Mouse (Mus musculus) fibroblast of lung, adult 2 months (primary cell): ENCODE measurements at regions not wholly inside any gene's neighbourhood (a gene's known extent, or its start where the extent isn't known, plus 50 kb on each side); places are given as distances from the start of the nearest gene placed in this dataset.
A peak's percentile ranks its signal among the peaks of the same experiment; 100 is the strongest.

Experiments
- DNase-seq: peaks from one replicate; pipeline ENCODE4 v3.0.0-alpha.2; 2011; ENCODE audit warnings: low read depth

DNA sequence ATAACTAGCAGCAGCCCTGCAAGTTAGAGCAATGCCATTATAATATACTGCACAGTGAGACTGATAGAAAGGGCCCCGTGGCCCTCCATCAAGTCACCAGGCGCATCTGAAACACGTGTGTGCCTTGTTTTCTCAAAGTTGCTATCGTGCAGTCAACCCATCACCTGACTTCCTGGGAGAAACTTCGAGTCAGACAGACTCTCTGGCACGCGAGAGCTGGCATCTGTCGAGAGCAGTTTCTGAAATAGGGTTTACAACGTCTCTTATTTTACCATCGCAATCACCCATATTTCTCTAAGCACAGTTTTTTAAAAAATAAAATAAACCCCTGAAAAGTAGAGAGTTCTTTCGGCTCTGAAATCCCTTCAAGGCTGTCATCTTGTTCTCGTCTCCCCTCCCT lies 169.8 kb downstream of the 3110018I06Rik start:
- no peak for DNase-seq

DNA sequence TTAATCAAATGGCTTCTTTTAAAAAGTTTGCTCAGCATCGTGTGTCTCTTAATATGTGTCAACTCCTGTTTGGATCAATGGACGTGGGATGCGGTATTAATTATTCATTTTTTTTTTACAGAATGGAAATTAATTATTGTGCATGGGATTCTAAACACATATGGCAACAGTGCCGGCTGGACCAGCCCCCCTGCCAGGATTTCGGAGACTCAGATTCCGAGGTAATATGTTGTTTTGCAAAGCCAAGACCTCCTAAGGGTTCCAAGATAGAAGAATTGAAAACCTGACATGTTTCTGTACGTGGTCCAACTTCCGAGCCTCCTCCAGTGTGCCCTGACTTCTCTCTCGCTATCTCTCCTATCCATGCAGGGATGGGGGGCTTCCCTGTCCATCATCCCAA lies 170.4 kb downstream of the 3110018I06Rik start:
- DNase-seq: no peak

DNA sequence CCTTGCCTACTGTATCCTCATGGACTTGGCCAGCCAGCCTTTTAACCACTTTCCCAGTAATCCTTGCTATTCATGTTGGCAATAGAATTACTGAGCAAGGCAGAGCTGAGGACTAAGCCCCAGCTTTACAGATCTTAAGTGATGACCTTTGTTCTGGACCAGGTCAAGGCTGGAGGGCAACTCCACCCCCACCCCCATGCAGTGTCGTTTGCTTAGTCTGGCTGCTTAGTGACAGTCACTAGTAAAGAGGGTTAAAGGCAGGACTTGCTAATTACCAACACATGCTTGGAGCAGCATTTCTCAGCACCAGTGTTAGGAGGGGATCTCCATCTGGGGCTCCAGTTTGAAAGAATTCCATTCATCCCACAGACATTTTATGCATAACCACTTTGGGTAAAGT lies 174.2 kb downstream of the 3110018I06Rik start:
- DNase-seq: no peak

DNA sequence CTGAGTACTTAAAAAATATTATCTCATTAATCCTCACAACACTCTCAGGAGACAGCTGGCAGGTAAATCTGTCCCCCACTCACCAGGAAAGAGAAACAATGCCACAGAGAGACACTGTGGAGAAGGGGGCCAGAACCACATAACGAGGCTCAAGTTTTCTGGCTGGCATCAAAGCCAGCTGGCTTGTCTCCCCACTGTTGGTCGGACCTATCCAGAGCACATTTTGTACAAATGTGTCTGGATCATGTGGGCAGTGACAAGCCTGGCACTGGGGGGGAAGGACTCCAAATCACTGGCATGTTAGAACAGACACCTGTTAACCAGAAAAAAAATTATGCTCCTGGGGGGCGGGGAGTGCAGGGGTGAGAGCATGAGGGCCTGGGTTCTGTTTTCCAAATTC lies 179.4 kb downstream of the 3110018I06Rik start:
- DNase-seq: no peak

DNA sequence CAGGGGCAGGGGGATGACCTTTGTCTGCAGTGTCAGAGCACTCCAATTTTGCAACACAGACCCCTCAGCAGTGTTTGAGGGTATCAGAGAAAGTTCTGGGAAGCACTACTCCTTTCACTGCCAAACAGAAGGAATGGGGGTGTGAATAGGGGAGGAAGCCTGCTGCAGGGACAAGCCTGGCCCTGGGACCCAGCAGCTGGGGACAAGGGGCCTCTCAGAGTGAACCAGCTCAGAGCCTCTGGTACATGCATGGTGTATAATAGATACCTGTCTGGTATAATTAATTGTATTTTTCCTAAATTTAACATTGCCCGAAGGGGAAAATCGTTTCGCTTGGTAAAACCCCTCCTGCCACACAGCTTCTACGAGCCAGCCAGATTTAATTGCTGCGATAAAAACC lies 180.6 kb downstream of the 3110018I06Rik start:
- no peak for DNase-seq

DNA sequence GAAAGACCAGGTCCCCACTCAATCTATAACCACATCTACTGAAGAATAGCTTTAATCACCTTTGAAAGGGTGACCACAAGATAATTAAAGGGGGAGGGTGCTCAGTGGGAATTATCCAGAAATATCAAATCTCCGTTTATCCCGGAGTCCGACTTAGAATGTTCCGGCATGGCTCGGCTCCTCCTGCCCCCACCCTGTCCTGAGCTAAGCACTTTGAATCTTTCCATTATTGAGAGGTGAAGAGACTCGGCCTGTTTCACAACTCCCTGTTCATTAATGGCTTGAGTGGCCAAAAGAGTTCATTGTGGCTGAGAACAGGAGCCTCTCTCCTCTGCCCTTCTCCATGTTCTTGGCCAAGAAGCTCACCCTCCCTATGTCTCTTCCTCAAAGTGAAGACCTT lies 181.0 kb downstream of the 3110018I06Rik start:
- DNase-seq: no peak

DNA sequence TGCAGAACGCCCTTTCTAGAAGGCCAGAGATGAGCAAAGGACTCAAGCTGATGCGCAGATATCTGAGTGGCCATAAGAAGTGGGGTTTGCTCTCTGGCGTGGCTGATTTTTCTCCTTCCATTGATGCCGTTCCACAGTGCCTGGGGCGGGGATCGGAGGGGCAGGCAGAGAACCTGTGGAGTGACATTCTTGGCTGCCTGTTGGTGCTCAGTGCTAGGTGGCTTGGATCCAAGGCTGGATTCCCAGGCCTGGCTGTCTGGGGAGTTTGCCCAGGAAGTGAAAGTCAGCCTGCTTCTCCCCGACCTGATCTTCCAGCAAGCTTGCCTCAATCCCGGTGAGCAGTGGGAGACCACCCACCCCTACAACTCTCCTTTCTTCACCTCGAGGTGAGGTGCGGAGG lies 181.5 kb downstream of the 3110018I06Rik start:
- DNase-seq: no peak

DNA sequence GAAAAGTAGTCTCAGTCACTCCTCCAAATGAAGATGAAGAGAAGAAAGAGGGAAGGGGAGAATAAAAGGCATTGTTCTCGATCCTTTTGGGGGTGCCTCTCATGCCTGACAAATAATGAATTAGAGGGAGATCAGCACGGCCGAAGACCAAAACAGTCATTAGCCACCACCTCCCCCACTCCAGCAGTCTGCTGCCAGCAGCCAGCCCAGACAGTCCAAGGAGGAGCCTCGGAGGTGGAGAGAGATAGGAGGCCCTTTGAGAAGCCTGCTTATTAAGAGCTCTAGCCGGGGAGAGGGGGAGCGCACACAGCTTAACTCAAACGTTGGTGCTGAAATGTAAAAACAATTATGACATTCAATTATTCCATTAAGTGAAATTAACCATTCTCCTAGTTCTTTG lies 188.6 kb downstream of the 3110018I06Rik start:
- DNase-seq: no peak

DNA sequence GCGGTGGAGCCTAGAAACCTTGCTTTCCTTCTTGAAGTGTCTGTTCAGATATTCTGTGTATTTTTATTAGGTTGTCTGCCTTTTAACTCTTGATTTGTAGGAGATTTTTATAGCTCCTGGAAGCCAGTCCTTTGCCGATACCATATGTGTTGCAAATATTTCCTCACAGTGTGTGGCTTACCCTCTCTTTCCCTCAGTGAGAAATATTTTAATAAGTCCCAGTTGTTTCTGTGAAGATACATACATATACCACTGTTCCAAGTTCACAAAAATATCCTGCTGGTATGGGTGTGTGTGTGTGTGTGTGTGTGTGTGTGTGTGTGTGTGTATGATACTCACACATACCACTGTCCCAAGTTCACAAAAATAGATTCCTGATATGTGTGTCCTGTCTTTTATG lies 199.0 kb downstream of the 3110018I06Rik start:
- no peak for DNase-seq

DNA sequence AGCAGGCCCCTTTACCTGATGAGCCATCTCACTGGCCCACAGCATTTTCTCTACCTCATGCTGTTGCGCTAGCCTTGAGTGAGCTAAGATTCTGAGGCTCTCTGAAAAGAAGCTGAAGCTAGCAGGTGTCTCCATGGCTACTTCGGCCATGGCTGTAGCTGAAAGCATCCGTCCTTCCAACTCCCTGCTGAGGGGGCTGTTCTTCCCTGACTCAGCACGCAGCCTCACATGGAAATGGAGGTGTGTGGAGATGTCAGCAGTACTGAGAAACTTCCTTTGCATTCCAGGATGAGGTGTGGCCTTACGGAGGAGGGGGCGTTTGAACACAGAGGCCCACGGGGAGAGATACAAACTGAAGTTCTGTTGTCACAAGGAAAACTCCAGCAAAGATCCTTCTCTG lies 201.0 kb downstream of the 3110018I06Rik start:
- no peak for DNase-seq

DNA sequence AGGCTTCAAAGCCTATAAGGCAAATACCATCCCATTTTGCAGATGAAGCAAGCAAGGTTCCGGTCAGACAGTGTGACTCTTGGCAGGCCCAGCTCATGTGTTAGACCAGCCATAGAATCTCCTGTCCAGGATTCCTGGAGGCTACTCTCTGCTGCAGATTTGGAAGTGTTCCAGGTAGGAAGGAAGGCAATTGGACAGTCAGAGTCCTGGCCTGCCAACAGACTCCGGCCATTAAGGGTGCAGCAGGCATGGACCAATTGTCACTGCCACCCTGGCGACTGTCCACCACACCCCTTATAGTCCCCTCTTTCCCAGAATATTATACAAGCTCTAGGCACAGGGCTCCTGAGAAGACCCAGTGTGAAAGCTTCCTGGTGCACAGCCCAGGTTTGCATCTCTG lies 201.6 kb downstream of the 3110018I06Rik start:
- no peak for DNase-seq

DNA sequence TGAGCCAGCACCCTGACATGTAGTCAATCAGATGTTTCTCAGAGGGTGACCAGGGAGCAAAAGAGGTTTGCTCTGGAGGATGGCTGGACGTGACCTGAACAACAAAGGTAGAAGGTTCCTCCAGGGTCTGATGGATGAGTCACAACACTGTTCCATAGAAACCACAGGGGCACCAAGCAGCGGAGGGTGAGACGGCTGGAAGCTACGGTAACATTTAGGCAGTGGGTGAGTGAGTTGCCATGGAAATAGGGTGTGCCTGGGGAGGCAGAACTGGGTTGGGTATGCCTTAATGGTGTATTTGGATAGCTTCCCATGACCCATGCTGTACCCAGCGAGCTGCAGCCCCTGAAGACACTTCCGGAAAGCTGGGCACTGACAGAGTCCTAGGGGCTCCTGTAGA lies 205.3 kb downstream of the 3110018I06Rik start:
- no peak for DNase-seq

DNA sequence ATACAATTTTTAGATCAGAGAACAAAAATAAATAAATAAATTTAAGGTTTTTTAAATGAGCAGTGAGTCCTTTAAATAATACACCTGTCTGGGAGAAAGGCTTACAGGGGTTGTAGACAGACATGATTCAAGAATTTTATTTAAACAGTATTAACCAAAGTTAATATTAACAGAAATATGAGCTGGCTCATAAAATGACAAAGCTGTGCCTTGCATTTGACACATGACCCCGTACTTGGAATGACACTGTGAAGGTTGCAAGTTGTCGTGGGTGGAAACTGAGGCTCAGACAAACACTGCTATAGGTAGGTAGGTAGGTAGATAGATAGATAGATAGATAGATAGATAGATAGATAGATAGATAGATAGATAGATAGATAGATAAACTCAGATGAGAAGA lies 206.6 kb downstream of the 3110018I06Rik start:
- no peak for DNase-seq

DNA sequence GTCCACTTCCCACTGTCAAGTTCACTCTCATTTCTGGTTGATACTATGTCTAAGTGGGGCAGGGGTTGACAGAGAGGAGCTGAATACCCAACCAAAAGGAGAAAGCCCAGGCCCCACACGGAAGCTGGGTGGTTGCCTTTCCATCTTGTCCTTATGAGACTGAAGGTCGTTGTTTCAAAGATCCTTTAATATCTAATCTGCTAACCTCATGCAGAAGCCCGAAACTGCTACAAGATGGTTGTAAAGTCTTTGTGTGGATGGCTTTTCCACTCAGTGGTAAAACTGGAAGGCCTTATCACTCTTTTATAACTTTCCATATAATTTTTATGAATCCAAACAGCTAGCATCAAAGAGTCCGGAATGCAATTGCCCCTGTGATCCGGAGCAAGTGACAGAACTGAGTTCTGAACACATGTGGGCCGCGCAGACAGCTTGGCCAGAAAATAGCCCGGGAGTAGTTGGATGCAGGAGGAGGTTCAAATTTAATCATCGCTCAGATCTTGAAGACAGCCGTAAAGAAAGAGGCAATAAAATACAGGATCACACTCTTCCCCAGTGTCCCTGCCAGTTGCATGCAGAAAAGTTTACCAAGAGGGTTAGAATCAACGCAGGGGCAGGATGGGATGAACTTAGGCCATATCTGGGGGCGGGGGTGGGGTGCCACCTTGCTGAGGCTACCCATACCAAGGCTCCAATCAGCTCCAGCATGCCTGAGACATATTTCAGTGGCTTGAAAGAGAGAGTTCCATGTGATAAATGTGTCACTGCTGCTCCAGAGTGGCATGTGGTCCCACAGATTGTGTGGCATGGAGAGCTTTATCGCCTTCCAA lies 207.2 kb downstream of the 3110018I06Rik start:
- no peak for DNase-seq

DNA sequence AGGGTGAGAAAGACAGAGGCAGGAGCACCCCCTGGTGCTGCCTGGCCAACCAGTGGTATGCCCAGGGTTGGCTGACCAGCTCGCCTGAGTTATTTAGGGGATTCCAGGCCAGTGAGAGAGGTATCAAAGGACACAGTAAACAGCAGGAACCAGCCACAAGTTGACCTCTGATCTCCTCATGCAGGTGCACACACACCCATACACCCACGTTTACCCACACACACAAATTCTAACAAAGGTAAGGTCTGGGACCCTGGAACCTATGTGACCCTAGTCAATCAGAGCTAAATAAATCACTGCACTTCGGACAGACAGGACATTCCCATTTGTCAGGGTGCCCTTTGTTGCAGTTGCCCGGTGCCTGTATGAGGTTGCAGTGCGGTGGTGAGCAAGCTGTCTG lies 211.9 kb downstream of the 3110018I06Rik start:
- no peak for DNase-seq

DNA sequence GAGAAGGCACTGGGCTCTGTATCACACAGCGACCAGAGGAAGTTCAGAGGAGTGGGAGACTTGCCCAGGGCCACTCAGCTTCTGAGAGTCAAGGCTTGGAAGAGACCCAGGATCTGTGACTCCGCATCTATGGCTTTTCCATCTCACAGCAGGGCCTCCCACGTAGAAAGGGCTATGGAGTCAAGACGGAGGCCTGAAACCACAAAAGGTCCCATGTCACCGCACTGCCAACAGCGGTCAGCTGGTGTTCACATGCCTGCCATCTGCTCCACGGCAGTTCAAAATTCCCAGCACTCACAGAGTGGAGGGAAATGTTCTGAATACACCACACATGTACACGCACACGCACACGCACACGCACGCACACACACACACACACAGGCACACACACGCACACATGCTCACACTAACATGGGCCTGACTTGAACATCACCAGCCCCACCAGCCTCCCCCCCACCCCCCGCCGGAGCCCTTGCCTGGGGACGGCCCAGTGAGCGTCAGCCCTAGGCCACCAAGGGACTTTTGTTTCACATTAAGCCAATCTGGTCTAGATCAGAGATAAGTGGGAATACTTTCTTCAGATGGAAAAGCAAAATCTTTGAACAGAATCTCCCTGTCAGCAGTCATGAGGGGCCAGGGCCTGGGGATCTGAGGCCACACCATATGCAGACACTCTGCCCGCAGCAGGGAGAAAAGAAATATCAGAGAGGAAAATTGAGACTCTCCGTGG lies 212.6 kb downstream of the 3110018I06Rik start:
- peak; percentile 25 for DNase-seq

DNA sequence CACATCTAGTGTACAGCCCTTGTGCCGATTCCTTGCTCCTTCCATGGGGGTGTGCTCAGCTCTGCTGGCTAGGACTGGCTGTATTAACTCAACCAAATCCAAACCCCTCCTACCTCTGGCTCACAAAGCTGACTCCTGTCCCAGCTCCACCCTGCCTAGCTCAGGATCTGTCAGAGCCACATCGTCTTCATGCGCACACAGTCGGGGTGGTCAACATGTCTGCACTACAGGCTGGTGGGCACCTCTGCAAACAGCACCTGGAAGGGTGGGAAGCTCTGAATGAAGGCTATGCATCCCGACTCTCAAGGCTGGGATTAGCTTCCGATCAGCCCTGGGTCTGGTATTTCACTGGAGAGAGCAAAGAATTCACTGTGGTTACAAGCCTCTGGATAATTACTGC lies 220.4 kb downstream of the 3110018I06Rik start:
- DNase-seq: no peak

DNA sequence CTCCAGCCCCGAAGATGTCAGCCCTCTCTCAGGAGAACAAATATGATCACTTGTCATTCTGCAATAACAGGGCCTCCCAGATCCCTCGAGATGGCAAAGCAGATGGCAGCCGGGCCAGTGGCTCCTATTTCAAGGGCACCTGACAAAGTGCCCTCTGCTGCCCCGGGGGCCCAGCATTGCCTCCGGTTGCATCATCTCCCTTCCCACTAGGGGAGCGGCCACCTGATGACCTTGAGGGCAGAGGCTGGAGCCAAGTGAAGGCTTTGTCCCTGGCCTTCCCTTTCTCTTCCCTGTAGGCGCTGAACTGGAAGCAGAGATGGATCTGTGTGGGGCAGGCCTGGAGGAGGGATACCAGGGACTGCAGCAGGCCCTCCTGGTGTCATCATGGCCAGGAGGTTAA lies 222.6 kb downstream of the 3110018I06Rik start:
- DNase-seq: no peak

DNA sequence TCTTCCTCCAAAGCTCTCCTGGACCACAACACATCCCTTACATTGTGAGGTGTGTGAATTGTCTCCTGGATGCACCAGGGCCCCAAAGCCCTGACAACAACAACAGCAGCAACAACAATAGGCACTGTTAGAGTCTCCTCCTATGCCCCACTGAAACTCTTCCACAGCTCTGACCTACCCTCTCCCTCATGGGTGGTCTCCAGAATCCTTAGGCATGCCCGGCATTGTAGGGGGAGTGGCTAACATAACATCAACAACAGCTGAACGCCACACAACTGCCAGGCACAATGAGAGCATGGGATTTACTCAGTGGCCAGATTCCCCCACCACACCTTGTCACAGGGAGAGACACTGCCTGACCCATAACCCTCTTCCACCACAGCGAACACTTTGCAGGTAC lies 223.2 kb downstream of the 3110018I06Rik start:
- no peak for DNase-seq

DNA sequence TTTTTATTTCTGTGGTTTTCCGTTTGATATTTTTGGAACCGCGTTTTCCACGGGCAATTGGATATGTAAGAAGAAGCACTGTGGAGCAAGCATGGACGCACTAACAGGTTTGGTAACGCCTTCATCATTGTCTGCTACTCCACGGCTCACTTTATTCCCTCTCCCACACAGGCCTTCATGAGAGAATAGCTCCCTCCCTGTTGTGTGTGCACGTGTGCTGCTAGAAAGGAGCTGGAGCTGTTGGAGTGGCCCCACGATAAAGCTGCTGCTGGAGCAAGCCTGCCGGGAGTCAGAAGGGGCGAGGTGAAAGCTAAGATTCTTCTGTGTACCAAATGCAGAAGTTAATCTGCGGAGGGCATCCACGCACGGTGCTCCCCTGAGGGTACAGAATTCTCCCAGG lies 224.8 kb downstream of the 3110018I06Rik start:
- DNase-seq: no peak

DNA sequence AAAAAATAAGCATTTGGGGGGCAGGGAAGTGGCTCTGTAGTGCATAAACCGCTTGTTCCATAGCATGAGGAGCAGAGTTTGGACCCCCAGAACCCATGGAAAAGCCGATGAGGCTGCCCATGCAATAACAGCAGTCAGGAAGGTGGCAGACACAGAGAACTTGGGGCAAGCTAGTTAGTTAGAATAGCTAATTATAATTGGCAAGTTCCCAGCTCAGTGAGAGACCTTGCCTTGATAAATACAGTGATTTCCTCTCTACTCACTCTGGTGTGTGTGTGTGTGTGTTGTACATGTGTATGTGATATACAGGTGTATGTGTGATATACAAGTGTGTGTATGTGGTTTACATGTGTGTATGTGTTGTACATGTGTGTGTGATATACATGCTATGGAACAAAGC lies 226.4 kb downstream of the 3110018I06Rik start:
- no peak for DNase-seq

DNA sequence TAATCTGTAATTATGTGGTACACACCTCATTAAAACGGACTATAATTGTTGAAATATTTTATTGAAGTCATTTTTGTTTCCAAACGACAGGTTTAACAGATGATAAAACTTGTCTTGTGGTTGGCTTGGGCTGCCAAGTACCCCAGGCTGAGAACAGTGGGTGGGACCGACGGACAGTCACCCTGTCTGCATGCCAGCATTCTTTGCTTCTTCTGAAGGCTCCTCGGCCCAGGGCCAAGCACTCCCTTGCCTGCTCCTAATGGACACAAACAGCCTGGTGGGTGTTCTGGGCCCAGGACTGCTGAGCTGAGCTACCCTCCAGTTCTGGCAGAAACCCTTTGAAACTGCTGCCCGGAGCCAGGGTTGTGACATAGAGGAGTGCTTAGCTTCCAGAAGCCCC lies 227.4 kb downstream of the 3110018I06Rik start:
- no peak for DNase-seq

DNA sequence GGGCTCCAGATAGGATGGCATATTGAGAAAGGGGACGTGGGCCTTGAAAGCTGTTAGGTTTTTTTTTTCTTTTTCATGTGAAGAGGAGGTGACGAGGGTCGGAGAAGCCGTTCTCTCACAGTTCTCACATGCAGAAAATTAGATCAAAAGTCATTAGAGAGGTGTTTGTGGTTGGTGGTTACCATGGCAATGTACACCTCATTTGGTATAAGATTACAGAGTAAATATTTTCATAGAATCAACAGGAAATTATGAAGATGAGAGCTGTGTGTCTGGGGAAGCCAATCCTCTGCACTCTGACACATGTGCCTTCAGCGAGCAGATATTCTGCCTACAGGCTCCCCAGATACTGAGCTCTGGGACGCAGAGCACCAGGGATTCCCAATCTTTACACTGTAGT lies 232.5 kb downstream of the 3110018I06Rik start:
- DNase-seq: no peak
